Mouse (Mus musculus): Measurements from ENCODE around the gene Phf23.

The Phf23 gene

DNA sequence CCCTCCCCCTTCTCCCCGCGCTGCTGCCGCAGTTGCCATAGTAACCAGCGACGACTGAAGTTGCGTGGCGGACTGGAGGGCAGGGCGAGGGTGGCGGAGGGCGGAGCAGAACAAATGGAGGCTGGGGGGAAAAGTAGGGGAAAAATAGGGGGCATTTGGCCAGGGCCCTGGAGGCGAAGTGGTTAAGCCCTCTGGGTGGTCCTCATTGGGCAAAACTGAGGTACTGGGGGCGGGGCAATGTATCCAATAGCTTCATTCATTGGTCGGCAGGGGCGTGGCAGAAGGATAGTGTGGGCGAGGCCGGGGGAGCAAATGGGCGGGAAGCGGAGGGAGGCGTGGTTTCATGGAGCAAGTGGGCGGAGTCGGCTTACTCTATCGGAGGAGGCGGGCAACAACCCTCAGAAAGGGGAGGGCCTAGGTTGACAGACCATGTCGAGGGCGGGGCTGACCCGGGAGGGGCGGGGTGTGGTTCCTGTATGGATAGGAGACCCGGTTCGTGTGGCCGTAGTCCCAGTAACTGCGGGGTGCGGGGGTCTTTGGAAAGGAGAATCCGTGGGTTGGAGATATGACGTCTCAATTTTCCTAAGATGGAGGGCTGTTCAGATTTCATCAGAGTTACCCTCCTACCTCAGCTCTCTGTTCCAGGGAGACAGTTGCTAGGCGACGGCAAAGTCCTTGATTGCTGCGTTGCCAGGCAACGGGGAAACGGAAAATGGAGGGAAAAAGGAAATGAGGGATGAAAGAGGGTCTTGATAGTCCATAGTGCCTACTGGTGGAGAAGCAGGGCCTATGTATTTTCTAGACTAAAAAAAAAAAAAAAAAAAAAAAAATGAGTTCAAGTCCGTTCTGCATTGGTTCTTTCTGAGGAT, 25.9 kb downstream of the Phf23 start:
- DNase-seq (ENCODE audit: low spot score in 2 of 2), result peak; percentile 89 to 93

GRCm38 (mm10) chr11:70023481-70024150, 28.0 kb downstream of the Phf23 start:
- DNase-seq (ENCODE audit: low spot score in 2 of 2), result no peak

GRCm38 (mm10) chr11:70024151-70024514, 28.6 kb downstream of the Phf23 start:
- no peak for DNase-seq (ENCODE audit: low spot score in 2 of 2)

DNA sequence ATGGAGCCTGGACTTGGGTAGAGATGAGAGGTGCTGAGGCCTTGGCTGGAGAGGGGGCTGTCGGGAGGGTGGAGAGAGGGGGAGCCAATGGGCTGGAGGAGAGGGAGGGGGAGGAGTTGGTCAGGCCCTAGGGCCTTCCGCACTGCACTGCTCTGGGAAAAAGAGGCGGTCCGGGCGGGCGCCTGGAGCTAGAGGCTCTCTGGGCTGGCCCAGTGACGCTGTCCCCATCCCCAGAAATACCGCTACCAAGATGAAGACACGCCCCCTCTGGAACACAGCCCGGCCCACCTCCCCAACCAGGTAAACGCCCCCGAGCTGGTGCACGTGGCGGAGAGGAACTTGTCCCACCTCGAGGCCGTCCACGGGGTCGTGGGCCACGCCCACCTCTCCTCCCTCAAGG, 31.1 kb downstream of the Phf23 start:
- DNase-seq (ENCODE audit: low spot score in 2 of 2), result no peak

GRCm38 (mm10) chr11:70027397-70027796, 31.8 kb downstream of the Phf23 start:
- no peak for DNase-seq (ENCODE audit: low spot score in 2 of 2)

- no peak for DNase-seq (ENCODE audit: low spot score in 2 of 2)
Observed at GRCm38 (mm10) chr11:70028401-70029129, 33.0 kb downstream of the Phf23 start.

GRCm38 (mm10) chr11:70029130-70029801, 33.7 kb downstream of the Phf23 start:
- DNase-seq (ENCODE audit: low spot score in 2 of 2), result peak; percentile 83 to 85

GRCm38 (mm10) chr11:70029829-70030550, 34.4 kb downstream of the Phf23 start:
- DNase-seq (ENCODE audit: low spot score in 2 of 2), result no peak

- DNase-seq (ENCODE audit: low spot score in 2 of 2), result no peak
Observed at GRCm38 (mm10) chr11:70030651-70031320, 35.2 kb downstream of the Phf23 start.

GRCm38 (mm10) chr11:70031321-70031670, 35.7 kb downstream of the Phf23 start:
- DNase-seq (ENCODE audit: low spot score in 2 of 2), result no peak

GRCm38 (mm10) chr11:70038174-70038573, 42.6 kb downstream of the Phf23 start:
- no peak for DNase-seq (ENCODE audit: low spot score in 2 of 2)

DNA sequence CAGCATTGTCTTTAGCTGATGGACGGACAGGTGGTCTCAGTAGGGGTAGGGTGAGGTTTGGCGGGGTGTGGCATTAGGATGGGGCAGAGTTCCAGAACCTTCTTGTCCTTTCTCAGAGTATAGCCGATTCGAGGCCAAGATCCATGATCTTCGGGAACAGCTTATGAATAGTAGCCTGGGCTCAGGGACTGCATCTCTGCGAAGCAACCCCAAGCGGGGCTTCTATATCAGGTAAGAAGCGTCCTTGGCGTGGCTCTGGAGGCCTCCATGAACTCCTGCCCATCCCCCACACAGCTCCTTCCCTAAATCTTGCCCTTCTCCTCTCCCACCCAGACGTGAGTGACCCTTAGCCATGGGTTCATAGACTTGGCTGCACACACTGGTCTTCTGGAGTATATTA, 44.1 kb downstream of the Phf23 start:
- DNase-seq (ENCODE audit: low spot score in 2 of 2), result no peak

DNA sequence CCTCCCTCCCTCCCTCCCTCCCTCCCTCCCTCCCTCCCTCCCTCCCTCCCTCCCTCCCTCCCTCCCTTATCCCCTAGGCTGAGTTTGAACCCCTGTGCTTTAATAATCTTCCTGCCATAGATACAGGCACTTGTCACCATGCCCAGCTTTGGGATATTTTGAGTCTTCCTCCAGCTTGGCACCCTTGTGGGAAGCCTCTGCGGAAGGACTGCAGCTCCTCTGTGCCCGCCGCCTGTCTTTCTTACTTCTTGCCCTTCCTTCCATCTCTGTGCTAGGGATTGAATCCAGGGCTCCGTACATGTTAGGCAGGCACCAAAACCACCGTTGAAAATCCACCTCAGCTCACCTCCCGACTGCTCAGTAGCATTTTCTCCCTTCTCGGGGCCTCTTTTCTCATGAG, 44.6 kb downstream of the Phf23 start:
- no peak for DNase-seq (ENCODE audit: low spot score in 2 of 2)

DNA sequence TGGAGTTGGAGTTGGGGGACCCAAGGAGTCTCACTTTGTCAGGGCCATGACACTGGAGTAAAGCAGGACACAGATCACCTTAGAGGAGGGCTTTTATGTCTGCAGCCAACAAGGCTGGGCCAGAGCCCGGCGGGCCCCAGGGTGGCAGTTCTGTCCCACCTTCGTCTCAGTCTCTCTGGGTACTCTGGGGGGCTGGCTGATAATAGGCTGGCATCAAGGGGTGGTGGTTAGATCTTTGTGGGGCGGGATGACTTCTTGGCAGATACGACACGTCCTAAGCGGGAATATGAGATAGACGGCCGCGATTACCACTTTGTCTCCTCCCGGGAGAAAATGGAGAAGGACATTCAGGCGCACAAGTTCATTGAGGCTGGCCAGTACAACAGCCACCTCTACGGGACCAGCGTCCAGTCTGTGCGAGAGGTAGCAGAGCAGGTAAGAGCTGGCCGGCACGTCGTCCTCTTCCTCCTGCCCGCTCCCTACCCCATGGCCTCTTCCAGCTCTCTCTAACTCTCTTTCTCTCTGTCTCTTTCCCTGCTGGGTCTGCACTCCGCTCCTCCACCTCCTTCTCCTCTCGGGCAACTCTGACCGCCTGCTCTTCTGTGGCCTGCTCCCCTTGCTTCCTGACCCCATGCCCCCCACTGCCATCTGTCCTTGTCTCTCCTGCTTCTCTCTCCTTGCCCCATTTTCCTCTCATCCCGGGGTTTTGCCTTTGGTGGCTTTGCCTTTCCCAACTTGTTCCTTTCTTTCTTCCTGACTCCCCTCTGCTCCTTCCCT, 46.9 kb downstream of the Phf23 start:
- DNase-seq (ENCODE audit: low spot score in 2 of 2), result no peak

DNA sequence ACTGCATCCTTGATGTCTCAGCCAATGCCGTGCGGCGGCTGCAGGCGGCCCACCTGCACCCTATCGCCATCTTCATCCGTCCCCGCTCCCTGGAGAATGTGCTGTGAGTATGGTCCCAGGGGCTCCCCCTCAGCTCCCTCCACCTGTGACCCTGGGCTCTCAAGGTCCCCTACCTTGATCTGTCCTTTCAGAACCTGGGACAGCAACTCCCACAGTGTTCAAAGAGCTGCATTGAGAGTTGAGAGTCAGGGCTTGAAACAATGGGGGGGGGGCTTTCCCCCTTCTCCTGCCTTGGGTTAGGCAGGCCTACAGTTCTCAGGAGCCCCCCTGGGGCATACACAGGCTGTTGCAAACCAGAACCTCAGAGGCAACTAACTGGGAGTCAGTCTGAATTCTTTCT, 48.1 kb downstream of the Phf23 start:
- no peak for DNase-seq (ENCODE audit: low spot score in 2 of 2)

GRCm38 (mm10) chr11:70045435-70045834, 49.9 kb downstream of the Phf23 start:
- DNase-seq (ENCODE audit: low spot score in 2 of 2), result no peak

- no peak for DNase-seq (ENCODE audit: low spot score in 2 of 2)
Observed at GRCm38 (mm10) chr11:70049366-70049765, 53.8 kb downstream of the Phf23 start.

Measured in spleen, postnatal 36 days (tissue).